Mouse (Mus musculus) heart, embryonic 13.5 days (tissue): Measurements from ENCODE around the gene Trim71. TPM values are rescaled to one million over a fixed set of nuclear protein-coding genes. Genes with fewer than 3 reads are reported as not detected.

Experiments
- ATAC-seq: fragments of 200-750 bp; cut with Nextera tagmentation; 2 replicates; pipeline ENCODE4 v1.8.0; 2017; ENCODE audit warnings: moderate TSS enrichment; ENCODE audit not compliant: insufficient number of reproducible peaks, low FRiP score, low TSS enrichment; ENCODE audit errors: extremely low read depth
- H3K27ac ChIP-seq: fragments of 300-500 bp; sonication (generic); replicated peaks from 2 replicates; pipeline ENCODE4 v1.5.1; 2015; ENCODE audit warnings: moderate library complexity, mild to moderate bottlenecking, inconsistent platforms
- H3K27me3 ChIP-seq: fragments of 300-500 bp; sonication (generic); replicated peaks from 2 replicates; pipeline ENCODE4 v1.6.1; 2015; ENCODE audit warnings: mild to moderate bottlenecking, inconsistent platforms
- H3K36me3 ChIP-seq: fragments of 300-500 bp; sonication (generic); 2 replicates; pipeline ENCODE4 v1.6.1; 2015; ENCODE audit warnings: mild to moderate bottlenecking, inconsistent platforms
- H3K4me1 ChIP-seq: fragments of 300-500 bp; sonication (generic); 2 replicates; pipeline ENCODE4 v1.6.1; 2015; ENCODE audit warnings: inconsistent platforms
- H3K4me2 ChIP-seq: fragments of 300-500 bp; sonication (generic); 2 replicates; pipeline ENCODE4 v1.6.1; 2015; ENCODE audit warnings: inconsistent platforms, mild to moderate bottlenecking, moderate library complexity
- H3K4me3 ChIP-seq: fragments of 300-500 bp; sonication (generic); 2 replicates; pipeline ENCODE4 v1.5.1; 2015; ENCODE audit warnings: moderate library complexity, mild to moderate bottlenecking, inconsistent platforms
- H3K9ac ChIP-seq: fragments of 300-500 bp; sonication (generic); 2 replicates; pipeline ENCODE4 v1.6.1; 2015; ENCODE audit warnings: inconsistent platforms, mild to moderate bottlenecking, moderate library complexity
- H3K9me3 ChIP-seq: fragments of 300-500 bp; sonication (generic); 2 replicates; pipeline ENCODE4 v1.6.1; 2016; ENCODE audit warnings: inconsistent platforms
- WGBS: fragments of 180-500 bp; shearing (Covaris S2); methylation state at CpG from one replicate; pipeline ENCODE4 v1.1.7; 2015; ENCODE audit warnings: mixed read lengths; 5-methylcytosine and 5-hydroxymethylcytosine counted together
- polyA plus RNA-seq: library from polyadenylated mRNA; unstranded; fragments of >200 nt; fragmentation: Nextera tagmentation; extraction: Ambion mirVana; gene quantifications from 2 replicates; pipeline ENCODE4 v1.2.1, GENCODE M21; 2015

Gene Trim71
- polyA plus RNA-seq, 1 experiment from 2014 or later: 0.20 TPM

DNA sequence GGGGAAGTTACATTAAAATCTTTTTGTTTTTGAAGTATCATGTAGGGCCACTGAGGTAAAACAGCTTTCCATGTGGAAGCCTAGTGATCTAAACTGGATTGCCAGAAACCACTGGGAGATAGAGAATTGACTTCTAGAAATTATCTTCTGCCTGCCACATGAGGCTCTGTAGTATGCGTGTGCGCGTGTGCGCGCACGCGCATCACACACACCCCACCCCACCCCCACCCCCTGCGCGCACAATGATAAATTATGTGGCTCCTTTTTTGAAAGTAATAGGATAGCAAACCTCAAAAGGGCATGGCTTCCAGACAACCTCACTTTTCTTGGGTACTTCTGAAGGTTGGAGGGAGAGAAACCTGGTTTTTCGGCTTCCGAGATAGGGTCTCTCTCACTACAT, 62.3 kb downstream of the Trim71 start:
- H3K4me2 ChIP-seq: no peak overlapping the region
- WGBS: 87% methylated on average over 11 of the region's 11 CpGs
- H3K9me3 ChIP-seq: no peaks in the 10 kb centered on the region
- no peak overlapping the region for H3K27ac ChIP-seq
- H3K4me3 ChIP-seq: no peak overlapping the region
- no peak overlapping the region for H3K9ac ChIP-seq
- H3K4me1 ChIP-seq: 0 out of 2 replicates have a peak, but pooled peaks cover 8% of the 10 kb centered on the region
- H3K36me3 ChIP-seq: no peaks in the 10 kb centered on the region
- peaks cover 15% of the 10 kb centered on the region for H3K27me3 ChIP-seq
- no peak for ATAC-seq

DNA sequence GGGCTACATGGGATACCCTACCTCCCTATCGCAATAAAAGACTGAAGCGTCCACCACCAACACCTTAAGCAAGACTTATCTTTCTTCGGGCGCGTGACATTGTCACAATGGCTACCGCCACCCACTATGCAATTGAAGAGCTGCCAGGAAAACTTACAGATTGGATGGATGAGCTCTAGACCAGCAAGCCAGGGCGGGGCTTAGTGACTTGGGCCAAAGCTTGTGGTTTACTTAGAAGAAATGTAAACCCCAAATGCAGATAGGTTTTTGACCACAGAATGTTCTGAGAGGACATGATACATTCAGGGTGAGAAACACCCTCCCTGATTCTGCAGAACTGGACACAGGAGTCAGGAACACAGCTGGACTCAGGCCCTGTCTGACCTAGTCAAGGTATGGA, 63.1 kb downstream of the Trim71 start:
- Histone ChIP-seq H3K27ac (no peak overlapping the region), H3K27me3 (peaks cover 15% of the 10 kb centered on the region), H3K36me3 (no peaks in the 10 kb centered on the region), H3K4me3 (no peak overlapping the region), H3K9me3 (no peaks in the 10 kb centered on the region), H3K4me1 (0 out of 2 replicates have a peak, but pooled peaks cover 8% of the 10 kb centered on the region), H3K4me2 (no peak overlapping the region), H3K9ac (no peak overlapping the region)
- ATAC-seq: no peak
- 80% methylated on average over 7 of the region's 7 CpGs for WGBS

DNA sequence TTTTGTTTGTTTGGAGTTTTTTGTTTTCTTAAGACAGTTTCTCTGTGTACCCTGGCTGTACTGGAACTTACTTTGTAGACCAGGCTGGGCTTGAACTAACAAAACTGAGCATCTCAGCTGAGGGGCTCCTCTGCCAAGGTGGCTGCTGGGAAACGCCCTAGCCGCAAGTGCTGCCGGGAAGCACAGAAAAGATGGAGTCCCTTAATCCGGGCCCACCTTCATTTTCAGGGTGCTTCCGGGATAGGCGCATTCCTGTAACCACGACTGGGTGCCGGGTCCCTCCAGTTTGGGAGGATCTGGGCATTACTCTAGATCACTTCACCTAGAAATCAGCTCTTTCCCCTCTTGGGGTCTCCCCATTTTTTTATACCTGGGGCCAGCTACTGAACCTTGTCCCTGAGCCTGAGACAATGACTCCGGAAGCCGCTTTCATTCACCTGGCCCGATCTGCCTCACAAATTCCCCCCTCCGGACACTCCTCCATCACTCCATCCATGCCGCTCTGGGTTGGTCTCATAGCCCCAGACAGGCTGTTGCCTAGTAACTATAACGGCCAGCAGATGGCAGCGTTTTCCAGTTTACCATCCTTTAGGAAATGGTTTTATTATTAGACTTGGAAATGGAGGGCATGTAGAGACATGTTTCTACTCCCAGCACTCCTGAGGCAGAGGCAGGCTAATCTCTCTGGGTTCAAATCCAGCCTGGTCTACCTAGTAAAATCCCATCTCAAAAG, 64.2 kb downstream of the Trim71 start:
- H3K4me2 ChIP-seq: peak overlapping the region; percentile 20; the same call in 1 of the 2 replicates
- no peak overlapping the region for H3K4me3 ChIP-seq
- no peaks in the 10 kb centered on the region for H3K9me3 ChIP-seq
- no peak for ATAC-seq
- 15% methylated on average over 15 of the region's 15 CpGs for WGBS
- 0 out of 2 replicates have a peak, but pooled peaks cover 8% of the 10 kb centered on the region for H3K4me1 ChIP-seq
- H3K27ac ChIP-seq: no peak overlapping the region
- H3K9ac ChIP-seq: no peak overlapping the region
- H3K36me3 ChIP-seq: no peaks in the 10 kb centered on the region
- peaks cover 15% of the 10 kb centered on the region for H3K27me3 ChIP-seq

DNA sequence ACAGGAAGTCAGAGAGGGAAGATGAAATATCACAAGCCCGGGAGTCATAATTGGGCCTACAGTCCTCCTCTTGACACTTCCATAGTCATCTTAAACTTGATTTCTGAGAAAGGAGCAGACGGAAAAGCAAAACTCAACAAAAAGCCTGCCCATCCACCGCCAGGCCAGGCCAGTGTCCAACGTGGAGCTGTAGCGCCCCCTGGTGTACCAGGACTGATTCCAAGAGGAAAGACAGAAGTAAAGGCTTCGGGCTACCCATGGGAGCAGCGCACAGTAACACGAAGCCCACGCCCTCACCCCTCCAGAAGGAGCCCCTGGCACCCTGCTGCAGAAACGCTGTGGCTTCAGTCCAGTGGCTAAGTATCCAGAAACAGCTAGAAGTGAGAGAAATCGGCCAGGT, 66.0 kb downstream of the Trim71 start:
- Histone ChIP-seq H3K27me3 (peaks cover 15% of the 10 kb centered on the region), H3K9ac (no peak overlapping the region), H3K27ac (no peak overlapping the region), H3K9me3 (no peaks in the 10 kb centered on the region), H3K36me3 (no peaks in the 10 kb centered on the region), H3K4me1 (0 out of 2 replicates have a peak, but pooled peaks cover 8% of the 10 kb centered on the region), H3K4me3 (no peak overlapping the region), H3K4me2 (peak overlapping the region; percentile 58)
- ATAC-seq: no peak
- WGBS: 6% methylated on average over 11 of the region's 11 CpGs

DNA sequence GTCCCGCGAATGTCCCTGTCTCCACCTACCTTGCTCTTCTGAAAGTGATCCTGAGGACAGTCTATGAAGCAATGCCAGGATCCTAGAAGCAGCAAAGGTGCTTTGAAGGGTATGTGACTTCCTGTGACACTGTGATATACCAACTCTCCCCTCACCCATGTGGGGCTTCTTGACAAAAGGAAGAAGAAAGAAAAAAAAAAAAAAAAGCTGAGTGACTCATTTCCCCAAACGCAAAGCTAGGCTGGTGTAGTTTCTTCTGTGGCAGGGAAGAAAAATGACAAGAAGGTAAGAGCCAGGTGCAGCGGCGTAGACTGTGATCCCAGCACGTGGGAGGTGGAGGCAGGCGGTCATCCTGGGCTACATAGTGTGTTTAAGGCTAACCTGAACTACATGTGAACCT, 67.7 kb downstream of the Trim71 start:
- H3K27ac ChIP-seq: no peak overlapping the region
- no peak overlapping the region for H3K4me3 ChIP-seq
- H3K9ac ChIP-seq: no peak overlapping the region
- WGBS: 82% methylated on average over 7 of the region's 7 CpGs
- ATAC-seq: no peak
- H3K4me2 ChIP-seq: no peak overlapping the region
- peaks cover 15% of the 10 kb centered on the region for H3K27me3 ChIP-seq
- H3K36me3 ChIP-seq: no peaks in the 10 kb centered on the region
- H3K4me1 ChIP-seq: 0 out of 2 replicates have a peak, but pooled peaks cover 4% of the 10 kb centered on the region
- H3K9me3 ChIP-seq: no peaks in the 10 kb centered on the region

DNA sequence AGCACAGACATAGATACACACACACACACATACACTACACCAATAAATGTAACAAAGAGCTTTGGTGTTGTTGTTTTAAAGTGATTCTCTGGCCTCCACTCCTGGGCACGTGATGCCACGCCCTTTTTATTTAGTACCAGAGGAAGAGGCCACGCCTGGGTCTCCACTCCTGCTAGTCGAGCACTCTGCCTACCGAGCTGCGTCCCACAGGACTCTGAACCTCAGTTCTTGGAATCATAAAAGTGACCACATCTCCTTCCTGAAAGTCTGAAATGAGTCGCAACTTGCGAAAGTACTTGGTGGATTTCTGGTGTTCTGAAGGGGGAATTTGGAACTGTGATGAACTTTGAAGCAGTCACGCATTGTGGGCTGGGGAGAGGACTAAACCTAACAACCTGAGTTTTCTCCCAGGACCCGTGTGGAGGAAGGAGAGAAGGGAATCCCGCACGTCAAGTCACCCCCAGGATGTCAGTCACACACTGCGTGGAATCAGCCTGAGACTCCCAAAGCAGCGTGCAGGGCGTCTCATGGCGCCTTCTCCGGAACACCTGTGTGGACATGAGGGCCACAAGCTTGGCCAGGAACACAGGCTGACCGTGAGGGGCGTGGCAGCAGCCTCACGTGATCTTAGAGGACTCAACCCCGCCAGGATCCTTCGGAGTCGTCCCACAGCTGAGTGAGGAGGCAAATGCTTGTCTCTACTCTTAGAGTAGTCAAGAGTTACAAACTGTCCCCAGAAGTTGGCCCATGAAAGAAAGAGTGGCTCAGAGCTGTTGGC, 76.5 kb downstream of the Trim71 start:
- no peaks in the 10 kb centered on the region for H3K36me3 ChIP-seq
- ATAC-seq: no peak
- no peaks in the 10 kb centered on the region for H3K9me3 ChIP-seq
- no peaks in the 10 kb centered on the region for H3K27me3 ChIP-seq
- H3K4me1 ChIP-seq: no peaks in the 10 kb centered on the region
- no peak overlapping the region for H3K27ac ChIP-seq
- H3K4me2 ChIP-seq: no peak overlapping the region
- H3K9ac ChIP-seq: no peak overlapping the region
- 78% methylated on average over 23 of the region's 23 CpGs for WGBS
- no peak overlapping the region for H3K4me3 ChIP-seq

DNA sequence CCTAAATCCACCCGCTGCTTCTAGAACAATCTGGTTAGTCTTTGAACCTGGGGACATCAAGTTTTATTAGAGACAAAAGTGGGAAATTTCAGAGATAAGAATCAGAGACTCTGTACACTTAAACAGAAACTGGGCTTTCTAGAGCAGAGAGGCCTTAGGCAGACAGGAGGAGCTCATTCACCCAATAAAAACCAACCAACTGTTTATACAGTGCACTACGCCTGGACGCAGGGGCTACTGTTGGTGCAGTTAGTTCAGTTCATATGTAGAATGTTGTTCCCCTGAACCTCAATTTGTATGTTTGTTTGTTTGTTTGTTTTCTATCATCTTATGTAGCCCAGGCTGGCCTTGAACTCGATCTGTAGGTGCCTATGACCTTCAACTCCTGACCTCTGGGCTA, 77.4 kb downstream of the Trim71 start:
- H3K27ac ChIP-seq: no peak overlapping the region
- no peaks in the 10 kb centered on the region for H3K9me3 ChIP-seq
- H3K4me1 ChIP-seq: no peaks in the 10 kb centered on the region
- H3K4me2 ChIP-seq: no peak overlapping the region
- 80% methylated on average over 4 of the region's 4 CpGs for WGBS
- no peak overlapping the region for H3K9ac ChIP-seq
- no peaks in the 10 kb centered on the region for H3K27me3 ChIP-seq
- ATAC-seq: no peak
- H3K36me3 ChIP-seq: no peaks in the 10 kb centered on the region
- no peak overlapping the region for H3K4me3 ChIP-seq

DNA sequence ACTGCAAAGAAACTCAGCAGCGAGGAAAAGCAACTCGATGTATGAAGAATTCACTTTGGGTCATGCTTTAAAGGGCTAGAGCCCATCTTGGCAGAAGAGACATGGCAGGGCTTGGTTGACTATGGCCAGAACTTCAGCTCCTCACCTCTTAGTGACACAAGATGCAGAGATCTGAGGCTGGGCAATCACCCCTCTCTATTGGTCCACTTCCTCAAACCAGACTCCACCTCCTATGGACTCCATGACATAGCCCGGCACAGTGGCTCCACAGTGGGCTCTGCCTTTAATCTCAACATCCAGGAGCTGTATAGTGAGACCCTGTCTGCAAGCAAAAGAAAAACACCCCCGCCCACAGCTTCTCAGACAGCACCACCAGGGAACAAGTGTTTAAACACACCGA, 79.4 kb downstream of the Trim71 start:
- H3K4me2 ChIP-seq: no peak overlapping the region
- ATAC-seq: no peak
- H3K36me3 ChIP-seq: no peaks in the 10 kb centered on the region
- no peak overlapping the region for H3K9ac ChIP-seq
- 76% methylated on average over 5 of the region's 5 CpGs for WGBS
- no peaks in the 10 kb centered on the region for H3K27me3 ChIP-seq
- H3K4me3 ChIP-seq: no peak overlapping the region
- H3K9me3 ChIP-seq: no peaks in the 10 kb centered on the region
- H3K4me1 ChIP-seq: no peaks in the 10 kb centered on the region
- H3K27ac ChIP-seq: no peak overlapping the region

DNA sequence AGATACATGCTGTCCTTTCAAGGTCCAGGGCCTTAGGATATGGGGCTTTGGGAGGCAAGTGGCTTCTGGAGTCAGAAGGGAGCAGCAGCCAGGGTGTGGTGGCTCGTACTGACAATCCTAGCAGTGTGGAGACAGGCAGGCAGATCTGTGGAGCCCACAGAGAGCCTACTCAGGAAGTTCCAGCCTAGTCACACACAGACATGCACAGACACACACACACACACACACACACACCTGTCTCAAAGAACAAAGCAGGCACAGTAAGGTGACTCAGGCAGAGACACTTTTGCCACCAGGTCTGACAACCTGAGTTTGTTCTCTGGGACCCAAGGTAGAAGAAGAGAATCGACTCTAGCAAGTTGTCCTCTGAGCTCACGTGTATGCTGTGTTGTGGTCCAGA, 83.2 kb downstream of the Trim71 start:
- Histone ChIP-seq H3K9me3 (no peaks in the 10 kb centered on the region), H3K36me3 (0 out of 2 replicates have a peak, but pooled peaks cover 6% of the 10 kb centered on the region), H3K27ac (no peak overlapping the region), H3K4me2 (no peak overlapping the region), H3K27me3 (no peaks in the 10 kb centered on the region), H3K9ac (no peak overlapping the region), H3K4me1 (no peaks in the 10 kb centered on the region), H3K4me3 (no peak overlapping the region)
- ATAC-seq: no peak
- WGBS: 63% methylated on average over 3 of the region's 3 CpGs

DNA sequence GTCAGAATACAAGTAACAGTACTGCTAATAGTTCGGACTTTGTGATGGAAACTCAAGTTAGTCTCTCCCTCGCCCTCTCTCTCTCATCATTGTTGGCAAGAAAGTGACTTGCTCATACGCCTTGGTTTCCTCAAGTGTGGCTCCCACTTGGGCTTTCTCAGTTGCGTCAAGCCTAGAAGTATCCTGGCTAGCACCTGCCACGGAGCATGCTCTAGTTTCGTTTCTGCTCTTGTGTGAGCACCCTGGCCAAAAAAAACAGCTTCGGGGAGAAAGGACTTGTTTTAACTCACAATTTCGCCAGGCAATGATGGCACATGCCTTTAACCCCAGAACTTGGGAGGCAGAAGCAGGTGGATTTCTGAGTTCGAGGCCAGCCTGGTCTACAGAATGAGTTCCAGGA, 87.2 kb downstream of the Trim71 start:
- Histone ChIP-seq H3K4me2 (no peak overlapping the region), H3K27ac (no peak overlapping the region), H3K36me3 (0 out of 2 replicates have a peak, but pooled peaks cover 9% of the 10 kb centered on the region), H3K27me3 (no peaks in the 10 kb centered on the region), H3K4me3 (no peak overlapping the region), H3K9ac (no peak overlapping the region), H3K9me3 (no peaks in the 10 kb centered on the region), H3K4me1 (no peaks in the 10 kb centered on the region)
- WGBS: 82% methylated on average over 9 of the region's 9 CpGs
- no peak for ATAC-seq

DNA sequence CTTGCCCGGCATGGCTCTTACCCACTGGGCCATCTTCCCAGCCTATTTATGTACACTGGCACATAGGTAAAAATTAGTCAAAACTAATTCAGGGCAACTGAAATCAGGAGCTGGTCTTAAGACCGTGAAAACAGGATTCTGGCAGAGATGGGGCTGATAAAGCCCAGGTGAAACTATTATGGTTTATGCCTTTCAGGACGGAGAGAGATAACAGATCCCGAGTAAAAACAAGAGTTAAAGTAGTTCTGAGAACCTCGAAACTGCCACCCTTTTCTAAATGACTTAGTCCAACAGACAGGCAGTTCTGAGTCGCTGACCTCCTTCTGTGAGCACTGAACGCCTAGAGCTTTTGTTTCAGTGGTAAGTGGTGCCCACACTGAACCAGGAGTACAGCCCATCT, 92.3 kb downstream of the Trim71 start:
- WGBS: 79% methylated on average over 7 of the region's 7 CpGs
- peaks cover 14% of the 10 kb centered on the region for H3K36me3 ChIP-seq

More for the DNA sequence above, 92.3 kb downstream of the Trim71 start:
- Histone ChIP-seq H3K27ac (no peak overlapping the region), H3K9me3 (0 out of 2 replicates have a peak, but pooled peaks cover 2% of the 10 kb centered on the region), H3K27me3 (no peaks in the 10 kb centered on the region), H3K4me3 (no peak overlapping the region), H3K9ac (no peak overlapping the region), H3K4me2 (no peak overlapping the region), H3K4me1 (peaks cover 3% of the 10 kb centered on the region; the same call in 1 of the 2 replicates)
- no peak for ATAC-seq
